Mouse (Mus musculus) ES-E14 (cell line): ENCODE results near the gene Cd52. TPM values are rescaled to one million over a fixed set of nuclear protein-coding genes. Genes with fewer than 3 reads are reported as not detected.

Experiments
- DNase-seq: peaks from one replicate; pipeline ENCODE4 v3.0.0-alpha.2; 2013; ENCODE audit warnings: low read depth, low spot score
- H3K27ac ChIP-seq: 2 replicates; pipeline ENCODE4 v1.5.1; 2012; ENCODE audit warnings: low read depth, mild to moderate bottlenecking, low read length, moderate library complexity, mixed read lengths; ENCODE audit not compliant: poor library complexity, insufficient read depth, severe bottlenecking
- H3K36me3 ChIP-seq: 2 replicates; pipeline ENCODE4 v1.6.1; 2012; ENCODE audit warnings: mild to moderate bottlenecking, low read length, moderate library complexity, mixed read lengths; ENCODE audit not compliant: control insufficient read depth, poor library complexity, insufficient read depth, severe bottlenecking
- H3K4me1 ChIP-seq, 2 experiments: fragments of 150-350 bp in 1 of 2; sonication (generic) in 1 of 2; 2 replicates each; pipeline ENCODE4 v1.6.1; 2012; ENCODE audit warnings: low read length in 2 of 2, mild to moderate bottlenecking in 1 of 2, mixed read lengths in 1 of 2; ENCODE audit not compliant: control insufficient read depth in 2 of 2, insufficient read depth in 2 of 2, poor library complexity in 1 of 2
- H3K4me3 ChIP-seq, 2 experiments: fragments of 150-350 bp in 1 of 2; sonication (generic) in 1 of 2; 2 replicates each; pipeline ENCODE4 v1.5.1; 2012; ENCODE audit warnings: low read length in 2 of 2, low read depth in 1 of 2, mild to moderate bottlenecking in 1 of 2, mixed read lengths in 1 of 2; ENCODE audit not compliant: insufficient read depth in 1 of 2, poor library complexity in 1 of 2, severe bottlenecking in 1 of 2
- H3K9ac ChIP-seq: 2 replicates; pipeline ENCODE4 v1.6.1; 2012; ENCODE audit warnings: low read depth, mild to moderate bottlenecking, low read length, mixed read lengths; ENCODE audit not compliant: poor library complexity, insufficient read depth, severe bottlenecking
- H3K9me3 ChIP-seq: fragments of 150-350 bp; sonication (generic); 2 replicates; pipeline ENCODE4 v1.6.1; 2012; ENCODE audit warnings: low read depth, mild to moderate bottlenecking, low read length; ENCODE audit not compliant: control insufficient read depth, insufficient read depth
- CHD2 ChIP-seq: IDR thresholded peaks from 2 replicates; pipeline ENCODE4 v1.6.1; 2014; ENCODE audit warnings: mild to moderate bottlenecking, low read depth, low read length, inconsistent platforms
- HCFC1 ChIP-seq: IDR thresholded peaks from 2 replicates; pipeline ENCODE4 v1.6.1; 2012; ENCODE audit warnings: low read length, inconsistent platforms, borderline replicate concordance; ENCODE audit not compliant: insufficient read depth
- MAFK ChIP-seq: IDR thresholded peaks from 2 replicates; pipeline ENCODE4 v1.6.1; 2014; ENCODE audit warnings: mild to moderate bottlenecking, low read depth, low read length, inconsistent platforms; ENCODE audit not compliant: insufficient read depth
- ZC3H11A ChIP-seq: IDR thresholded peaks from 2 replicates; pipeline ENCODE4 v1.6.1; 2012; ENCODE audit warnings: low read depth, mild to moderate bottlenecking, inconsistent platforms, low read length, borderline replicate concordance
- ZNF384 ChIP-seq: IDR thresholded peaks from 2 replicates; pipeline ENCODE4 v1.6.1; 2012; ENCODE audit warnings: low read depth, low read length, inconsistent platforms
- in situ Hi-C, 2 experiments: fragments of 600-800 bp; cut with MboI; formaldehyde crosslinking; loops; one replicate each; pipeline ENCODE4 v1.15.1; 2025; ENCODE audit warnings: low sequenced_read_pairs in 2 of 2, inconsistent platforms in 1 of 2; ENCODE audit not compliant: unreplicated experiment in 2 of 2
- total RNA-seq: library from RNA; depleted of rRNA; stranded (reverse); fragments of 300-350 nt; gene quantifications from 2 replicates; pipeline ENCODE4 v1.2.3, GENCODE M21; 2012

Gene Cd52
- total RNA-seq, 1 experiment: 13.0 TPM

- no peak within 1 kb of the TSS for H3K27ac ChIP-seq
- no peak for DNase-seq
- H3K4me1 ChIP-seq: peaks cover 2 to 3% of the 10 kb centered on the region in 2 experiments
- H3K4me3 ChIP-seq: no peak within 1 kb of the TSS
- no peaks in the 10 kb centered on the region for H3K9me3 ChIP-seq
- H3K9ac ChIP-seq: no peak within 1 kb of the TSS
- in situ Hi-C loops: no loop called here
- H3K36me3 ChIP-seq: no peaks in the 10 kb centered on the region
- TF ChIP-seq CHD2 (no peak), ZNF384 (no peak), ZC3H11A (no peak), HCFC1 (no peak), MAFK (no peak)
These were observed 41.3 kb downstream of the Cd52 start, which contains the start of gene Zfp683 for GRCm38 (mm10) chr4:134053538-134053937. Gene Zfp683, plus strand, starts transcription at chr4:134053838.

- no peaks in the 10 kb centered on the region for H3K36me3 ChIP-seq
- H3K4me3 ChIP-seq: no peak overlapping the region
- no peak overlapping the region for H3K9ac ChIP-seq
- H3K27ac ChIP-seq: no peak overlapping the region
- no peak for DNase-seq
- no peaks in the 10 kb centered on the region; a peak in 1 of 4 replicates for H3K4me1 ChIP-seq
- in situ Hi-C loops: no loop called here
- no peaks in the 10 kb centered on the region for H3K9me3 ChIP-seq
- no peak for TF ChIP-seq ZNF384
- no peak for TF ChIP-seq CHD2
- TF ChIP-seq HCFC1: no peak
- TF ChIP-seq MAFK: no peak
- TF ChIP-seq ZC3H11A: no peak
These were observed 42.3 kb downstream of the Cd52 start for GRCm38 (mm10) chr4:134052560-134052959.

- in situ Hi-C loops: no loop called here
- Histone ChIP-seq H3K36me3 (no peaks in the 10 kb centered on the region), H3K4me1 (no peaks in the 10 kb centered on the region; a peak in 1 of 4 replicates), H3K9me3 (no peaks in the 10 kb centered on the region), H3K4me3 (no peak overlapping the region), H3K27ac (no peak overlapping the region), H3K9ac (no peak overlapping the region)
- no peak for DNase-seq
- TF ChIP-seq CHD2 (no peak), ZC3H11A (no peak), HCFC1 (no peak), MAFK (no peak), ZNF384 (no peak)
These were observed 43.0 kb downstream of the Cd52 start for GRCm38 (mm10) chr4:134051912-134052311.

- in situ Hi-C loops: no loop called here
These were observed 47.2 kb downstream of the Cd52 start for GRCm38 (mm10) chr4:134047648-134048047.

GRCm38 (mm10) chr4:134043041-134043440, 51.8 kb downstream of the Cd52 start:
- H3K9ac ChIP-seq: no peak overlapping the region

More at GRCm38 (mm10) chr4:134047648-134048047, 47.2 kb downstream of the Cd52 start:
- DNase-seq: no peak
- Histone ChIP-seq H3K9me3 (peaks cover 2% of the 10 kb centered on the region; the same call in 1 of the 2 replicates), H3K27ac (no peak overlapping the region), H3K36me3 (no peaks in the 10 kb centered on the region), H3K9ac (no peak overlapping the region), H3K4me3 (no peak overlapping the region), H3K4me1 (no peaks in the 10 kb centered on the region)
- TF ChIP-seq HCFC1 (no peak), MAFK (no peak), ZNF384 (no peak), CHD2 (no peak), ZC3H11A (no peak)

More at GRCm38 (mm10) chr4:134043041-134043440, 51.8 kb downstream of the Cd52 start:
- Histone ChIP-seq H3K27ac (no peak overlapping the region), H3K9me3 (peaks cover 2% of the 10 kb centered on the region; the same call in 1 of the 2 replicates), H3K4me1 (peaks cover 0 to 2% of the 10 kb centered on the region in 2 experiments; a peak in 1 of 4 replicates), H3K36me3 (no peaks in the 10 kb centered on the region), H3K4me3 (no peak overlapping the region)
- TF ChIP-seq HCFC1: no peak
- no peak for TF ChIP-seq ZC3H11A
- no peak for TF ChIP-seq MAFK
- in situ Hi-C loops: no loop called here
- DNase-seq: no peak
